Mouse (Mus musculus) G1E (cell line): Measurements from ENCODE around the gene Hba-a1. TPM values are rescaled to one million over a fixed set of nuclear protein-coding genes. Genes with fewer than 3 reads are reported as not detected.

Experiments used
- ATAC-seq: 2 replicates; pipeline ENCODE4 v1.8.0; 2016; ENCODE audit warnings: mild to moderate bottlenecking; ENCODE audit not compliant: insufficient number of reproducible peaks, poor library complexity, low FRiP score, severe bottlenecking; ENCODE audit errors: extremely low read depth
- DNase-seq: peaks from one replicate; pipeline ENCODE4 v3.0.0; 2012; ENCODE audit warnings: low spot score
- H3K27me3 ChIP-seq: 2 replicates; pipeline ENCODE4 v1.6.1; 2012; ENCODE audit warnings: mild to moderate bottlenecking, low read length, inconsistent platforms; ENCODE audit not compliant: insufficient read depth
- H3K36me3 ChIP-seq: replicated peaks from 2 replicates; pipeline ENCODE3; 2012; ENCODE audit warnings: mild to moderate bottlenecking, inconsistent platforms
- H3K4me1 ChIP-seq: 2 replicates; pipeline ENCODE4 v1.6.1; 2012; ENCODE audit warnings: low read depth, low read length, inconsistent platforms, mixed read lengths; ENCODE audit not compliant: insufficient read depth
- H3K4me3 ChIP-seq: 2 replicates; pipeline ENCODE4 v1.5.1; 2012; ENCODE audit warnings: low read depth, mild to moderate bottlenecking, inconsistent platforms, low read length, moderate library complexity, mixed read lengths
- H3K9me3 ChIP-seq: replicated peaks from 2 replicates; pipeline ENCODE4 v1.6.1; 2012; ENCODE audit warnings: inconsistent platforms
- CTCF ChIP-seq: IDR thresholded peaks from 2 replicates; pipeline ENCODE4 v1.5.1; 2012; ENCODE audit warnings: low read depth, low read length, inconsistent platforms, mixed read lengths
- GATA1 ChIP-seq: IDR thresholded peaks from 2 replicates; pipeline ENCODE4 v1.6.1; 2012; ENCODE audit warnings: borderline replicate concordance, low read length, inconsistent platforms, mixed read lengths
- GATA2 ChIP-seq: IDR thresholded peaks from 2 replicates; pipeline ENCODE4 v1.6.1; 2012; ENCODE audit warnings: low read depth, low read length, inconsistent platforms, borderline replicate concordance
- POLR2AphosphoS5 ChIP-seq: IDR thresholded peaks from 2 replicates; pipeline ENCODE4 v1.6.1; 2012; ENCODE audit warnings: low read depth, low read length, inconsistent platforms; ENCODE audit not compliant: insufficient replicate concordance
- TAL1 ChIP-seq: conservative IDR thresholded peaks from 2 replicates; pipeline ENCODE4 v1.6.1; 2012; ENCODE audit warnings: low read depth, low read length, inconsistent platforms, mixed read lengths
- polyA plus RNA-seq: library from polyadenylated mRNA; stranded (reverse); fragments of >175 nt; gene quantifications from 2 replicates; pipeline ENCODE4 v1.2.3, GENCODE M21; 2012
- total RNA-seq, 2 experiments: library from RNA; stranded (forward) in 1 of 2; stranded (reverse) in 1 of 2; fragments of 200-1000 nt in 1 of 2; fragments of >200 nt in 1 of 2; fragmentation: Nextera tagmentation in 1 of 2; gene quantifications; 2 replicates each; pipeline ENCODE4 v1.2.3; 2014 to 2017

Gene Hba-a1
- total and polyA plus RNA-seq, 3 experiments, result 242 to 4,410 (median 2,260) TPM

DNA sequence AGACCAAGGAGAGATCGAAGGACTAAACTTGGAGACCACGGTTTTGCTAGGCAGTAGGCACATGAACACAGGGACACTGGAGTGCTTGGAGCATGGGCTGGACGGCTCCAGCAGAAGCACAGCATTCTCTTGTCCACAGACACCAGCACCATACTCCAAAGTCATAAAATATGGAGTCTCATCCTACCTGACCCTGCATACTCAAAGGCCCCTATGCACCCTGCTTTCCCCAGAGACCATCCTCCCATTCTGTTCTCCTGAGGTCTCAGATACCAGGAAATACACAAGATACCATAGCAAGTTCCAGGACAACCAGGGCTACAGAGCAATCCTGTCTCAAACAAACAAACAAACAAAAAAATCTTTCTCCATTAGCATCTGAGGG, 45.9 kb upstream of the Hba-a1 start:
- Histone ChIP-seq H3K27me3 (no peaks in the 10 kb centered on the region), H3K36me3 (peaks cover 99% of the 10 kb centered on the region), H3K4me3 (no peak overlapping the region), H3K9me3 (no peaks in the 10 kb centered on the region), H3K4me1 (peaks cover 24% of the 10 kb centered on the region)
- no peak for TF ChIP-seq GATA1
- TF ChIP-seq POLR2AphosphoS5, result no peak
- no peak; the same call in 1 of the 2 replicates for TF ChIP-seq CTCF
- no peak for TF ChIP-seq GATA2
- TF ChIP-seq TAL1, result no peak
- no peak for DNase-seq
- no peak for ATAC-seq

DNA sequence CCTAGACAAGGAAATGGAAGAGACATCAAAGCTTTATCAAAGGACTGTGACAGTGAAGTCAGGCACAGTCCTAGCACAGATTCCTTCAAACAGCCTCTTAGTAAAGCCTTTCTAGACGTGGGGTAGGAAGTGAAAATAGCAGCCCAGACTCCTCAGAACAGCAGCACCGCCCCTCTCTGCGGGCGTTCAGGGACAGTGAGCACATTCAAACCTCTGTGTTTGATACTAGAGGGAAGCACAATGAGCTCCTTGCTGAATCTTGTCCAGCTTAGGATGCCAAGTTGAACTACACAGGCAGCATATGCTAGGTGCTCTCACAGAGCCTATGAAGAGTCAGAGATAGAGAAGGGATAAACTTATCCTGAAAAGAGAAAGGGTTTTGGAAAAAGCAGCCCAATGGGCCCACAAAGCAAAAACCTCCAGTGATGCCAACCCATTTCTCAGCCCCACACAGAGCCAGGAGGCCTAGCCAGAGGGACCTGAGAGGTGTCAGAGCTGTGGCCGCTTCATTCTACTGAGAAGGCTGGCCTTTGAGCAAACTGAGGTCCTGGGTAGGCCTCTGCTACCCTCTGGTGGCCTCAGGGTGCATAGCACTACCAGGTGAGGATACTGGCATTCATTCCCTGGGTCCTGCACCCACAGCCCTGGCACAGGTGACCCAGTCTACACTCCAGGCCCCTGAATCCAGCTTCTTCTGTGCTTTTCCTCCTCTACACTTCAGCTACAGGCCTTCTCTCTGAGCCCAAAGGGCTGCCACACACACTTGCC, 45.0 kb upstream of the Hba-a1 start:
- Histone ChIP-seq H3K27me3 (no peaks in the 10 kb centered on the region), H3K4me1 (peaks cover 33% of the 10 kb centered on the region), H3K36me3 (peaks cover 99% of the 10 kb centered on the region), H3K9me3 (no peaks in the 10 kb centered on the region), H3K4me3 (no peak overlapping the region)
- no peak for DNase-seq
- ATAC-seq, result 0 out of 2 replicates have a peak, but pooled peaks have one; percentile 52
- TF ChIP-seq GATA1 (no peak), CTCF (peak; percentile 96)

DNA sequence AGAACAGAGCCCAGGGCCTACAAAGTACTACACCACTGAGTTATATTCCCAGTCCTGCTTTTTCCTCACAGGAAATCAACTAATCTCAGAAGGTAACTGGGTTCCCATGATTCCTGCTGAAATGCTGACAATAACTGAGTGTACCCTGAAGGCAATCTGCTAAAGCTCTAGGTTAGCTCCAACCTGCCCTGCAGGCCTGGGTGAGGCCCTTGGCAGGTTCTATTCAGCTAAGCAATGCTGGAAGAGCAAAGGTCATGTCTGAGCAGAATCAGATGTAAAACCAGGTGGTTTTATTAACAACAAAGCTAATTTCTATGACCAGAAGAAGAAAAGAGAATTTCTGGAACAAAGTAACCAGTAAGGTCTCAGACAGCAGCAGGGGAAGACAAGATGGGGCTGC, 41.9 kb upstream of the Hba-a1 start:
- DNase-seq (no peak), ATAC-seq (no peak)
- Histone ChIP-seq H3K4me3 (no peak overlapping the region), H3K27me3 (no peaks in the 10 kb centered on the region), H3K9me3 (no peaks in the 10 kb centered on the region), H3K36me3 (peaks cover 91% of the 10 kb centered on the region), H3K4me1 (peaks cover 60% of the 10 kb centered on the region)
- no peak for TF ChIP-seq CTCF
- TF ChIP-seq TAL1, result no peak
- TF ChIP-seq GATA1, result no peak
- no peak for TF ChIP-seq POLR2AphosphoS5
- TF ChIP-seq GATA2, result no peak

GRCm38 (mm10) chr11:32242209-32242608, 41.1 kb upstream of the Hba-a1 start:
- Histone ChIP-seq H3K4me3 (no peak overlapping the region), H3K27me3 (no peaks in the 10 kb centered on the region), H3K4me1 (peaks cover 67% of the 10 kb centered on the region), H3K9me3 (no peaks in the 10 kb centered on the region), H3K36me3 (peaks cover 91% of the 10 kb centered on the region)
- no peak for TF ChIP-seq GATA1
- ATAC-seq, result no peak
- no peak for DNase-seq

GRCm38 (mm10) chr11:32243205-32243955, 39.9 kb upstream of the Hba-a1 start:
- H3K27me3 ChIP-seq, result no peaks in the 10 kb centered on the region
- H3K36me3 ChIP-seq, result peaks cover 88% of the 10 kb centered on the region
- H3K9me3 ChIP-seq, result no peaks in the 10 kb centered on the region
- no peak for ATAC-seq
- TF ChIP-seq TAL1 (no peak), GATA2 (no peak), POLR2AphosphoS5 (no peak)
- H3K4me1 ChIP-seq, result peaks cover 72% of the 10 kb centered on the region
- H3K4me3 ChIP-seq, result no peak overlapping the region
- no peak for DNase-seq

DNA sequence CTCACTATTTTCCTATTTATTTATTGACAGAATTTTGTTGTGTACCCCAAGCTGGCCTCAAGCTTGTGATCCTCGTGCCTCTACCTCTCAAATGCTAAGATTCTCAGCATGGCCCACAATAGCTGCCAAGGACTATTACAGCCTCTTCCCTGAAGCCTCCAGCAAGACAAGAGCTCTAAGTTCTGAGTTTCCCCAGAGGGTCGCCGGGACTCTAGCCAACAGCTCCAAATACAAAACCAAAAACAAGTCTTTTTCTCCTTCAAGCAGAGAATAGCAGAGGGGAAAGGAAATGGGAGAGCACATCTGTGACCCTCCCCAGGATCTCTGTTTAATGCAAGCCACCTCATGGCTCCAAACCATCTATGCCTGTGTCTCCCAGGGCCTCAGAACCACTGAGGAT, 39.2 kb upstream of the Hba-a1 start:
- Histone ChIP-seq H3K36me3 (peaks cover 87% of the 10 kb centered on the region), H3K4me3 (no peak overlapping the region)

More for the DNA sequence above, 39.2 kb upstream of the Hba-a1 start:
- no peaks in the 10 kb centered on the region for H3K27me3 ChIP-seq
- no peak for DNase-seq
- ATAC-seq, result no peak
- peaks cover 67% of the 10 kb centered on the region for H3K4me1 ChIP-seq
- no peaks in the 10 kb centered on the region for H3K9me3 ChIP-seq
- TF ChIP-seq CTCF (no peak), TAL1 (no peak), POLR2AphosphoS5 (no peak), GATA1 (no peak), GATA2 (no peak)
